Mouse (Mus musculus): ENCODE measurements around the gene Gm17571.

Gm17571 gene

GRCm38 (mm10) chr9:13446703-13447285 lies at the start of gene Gm17571:
Gene Gm17571 (minus strand): TSS chr9:13446753.
- DNase-seq: no peak

GRCm38 (mm10) chr9:13495530-13495929 lies 49.0 kb upstream of the Gm17571 start:
- no peak for DNase-seq

- DNase-seq: no peak
Measured at GRCm38 (mm10) chr9:13493746-13494145, 47.2 kb upstream of the Gm17571 start.

- no peak for DNase-seq
Measured at GRCm38 (mm10) chr9:13492807-13493206, 46.3 kb upstream of the Gm17571 start.

- DNase-seq: no peak
Measured at GRCm38 (mm10) chr9:13491854-13492620, 45.5 kb upstream of the Gm17571 start.

GRCm38 (mm10) chr9:13491107-13491506 lies 44.6 kb upstream of the Gm17571 start:
- DNase-seq: no peak

GRCm38 (mm10) chr9:13485914-13486313 lies 39.4 kb upstream of the Gm17571 start:
- DNase-seq: no peak

- DNase-seq: no peak
Measured at GRCm38 (mm10) chr9:13484267-13485240, 38.0 kb upstream of the Gm17571 start.

GRCm38 (mm10) chr9:13483199-13484068 lies 36.9 kb upstream of the Gm17571 start:
- DNase-seq: peak; percentile 37

GRCm38 (mm10) chr9:13479275-13479674 lies 32.7 kb upstream of the Gm17571 start:
- DNase-seq: peak; percentile 66

GRCm38 (mm10) chr9:13474951-13475350 lies 28.4 kb upstream of the Gm17571 start:
- DNase-seq: no peak

GRCm38 (mm10) chr9:13470013-13470412 lies 23.5 kb upstream of the Gm17571 start:
- peak; percentile 46 for DNase-seq

- DNase-seq: no peak
Measured at GRCm38 (mm10) chr9:13468778-13469177, 22.2 kb upstream of the Gm17571 start.

GRCm38 (mm10) chr9:13467745-13468144 lies 21.2 kb upstream of the Gm17571 start:
- DNase-seq: no peak

GRCm38 (mm10) chr9:13466816-13467215 lies 20.3 kb upstream of the Gm17571 start:
- DNase-seq: no peak

GRCm38 (mm10) chr9:13466351-13466750 lies 19.8 kb upstream of the Gm17571 start:
- DNase-seq: no peak

GRCm38 (mm10) chr9:13465358-13466020 lies 18.9 kb upstream of the Gm17571 start:
- DNase-seq: no peak

GRCm38 (mm10) chr9:13460926-13461325 lies 14.4 kb upstream of the Gm17571 start:
- DNase-seq: no peak

GRCm38 (mm10) chr9:13460012-13460411 lies 13.5 kb upstream of the Gm17571 start:
- no peak for DNase-seq

- no peak for DNase-seq
Measured at GRCm38 (mm10) chr9:13459371-13459770, 12.8 kb upstream of the Gm17571 start.

- no peak for DNase-seq
Measured at GRCm38 (mm10) chr9:13457774-13458173, 11.2 kb upstream of the Gm17571 start.

GRCm38 (mm10) chr9:13455231-13455630 lies 8.7 kb upstream of the Gm17571 start:
- DNase-seq: no peak

Measured in embryo, embryonic 11 days (tissue).